Mouse (Mus musculus) cerebellum, adult (tissue): ENCODE results near the gene Pagr1a.

Source experiments
- ATAC-seq: cut with Nextera tagmentation; 2 replicates; pipeline ENCODE4 v1.9.2; 2017; ENCODE audit warnings: mild to moderate bottlenecking, moderate library complexity, mixed read lengths; ENCODE audit not compliant: insufficient number of reproducible peaks, low FRiP score, low TSS enrichment

Pagr1a gene

DNA sequence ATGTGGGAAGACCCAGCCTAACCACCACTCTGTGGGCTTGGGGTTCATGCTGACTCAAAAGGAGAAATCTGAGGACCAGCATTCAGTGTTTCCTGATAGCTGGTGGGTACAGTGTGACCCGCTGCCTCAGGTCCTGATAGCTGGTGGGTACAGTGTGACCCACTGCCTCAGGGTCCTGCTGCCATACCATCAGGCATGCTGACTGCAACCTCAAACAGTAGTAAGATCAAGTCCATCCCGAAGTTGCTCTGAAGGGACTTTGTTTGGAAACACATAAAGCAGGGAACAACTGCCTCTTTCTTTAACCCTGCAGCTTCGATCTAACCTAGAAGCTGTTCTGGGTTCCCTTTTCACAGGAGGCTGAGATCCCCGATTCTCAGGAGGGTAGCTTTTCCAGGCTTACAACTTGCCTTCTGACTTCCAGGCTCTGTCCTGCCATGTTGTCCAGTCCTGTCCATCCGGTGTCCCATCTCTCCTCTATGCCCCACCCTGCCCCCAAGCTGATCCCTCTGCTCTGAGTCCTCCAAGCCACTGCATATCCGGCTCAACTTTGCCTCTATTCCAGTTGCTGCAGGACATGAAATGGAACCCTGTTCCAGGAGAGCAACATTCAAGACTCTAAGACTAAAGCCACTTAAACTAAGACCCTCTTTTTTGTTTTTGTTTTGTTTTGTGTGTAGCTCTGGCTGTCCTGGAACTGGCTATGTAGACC is 9.7 kb downstream of the Pagr1a start:
- no peak for ATAC-seq

DNA sequence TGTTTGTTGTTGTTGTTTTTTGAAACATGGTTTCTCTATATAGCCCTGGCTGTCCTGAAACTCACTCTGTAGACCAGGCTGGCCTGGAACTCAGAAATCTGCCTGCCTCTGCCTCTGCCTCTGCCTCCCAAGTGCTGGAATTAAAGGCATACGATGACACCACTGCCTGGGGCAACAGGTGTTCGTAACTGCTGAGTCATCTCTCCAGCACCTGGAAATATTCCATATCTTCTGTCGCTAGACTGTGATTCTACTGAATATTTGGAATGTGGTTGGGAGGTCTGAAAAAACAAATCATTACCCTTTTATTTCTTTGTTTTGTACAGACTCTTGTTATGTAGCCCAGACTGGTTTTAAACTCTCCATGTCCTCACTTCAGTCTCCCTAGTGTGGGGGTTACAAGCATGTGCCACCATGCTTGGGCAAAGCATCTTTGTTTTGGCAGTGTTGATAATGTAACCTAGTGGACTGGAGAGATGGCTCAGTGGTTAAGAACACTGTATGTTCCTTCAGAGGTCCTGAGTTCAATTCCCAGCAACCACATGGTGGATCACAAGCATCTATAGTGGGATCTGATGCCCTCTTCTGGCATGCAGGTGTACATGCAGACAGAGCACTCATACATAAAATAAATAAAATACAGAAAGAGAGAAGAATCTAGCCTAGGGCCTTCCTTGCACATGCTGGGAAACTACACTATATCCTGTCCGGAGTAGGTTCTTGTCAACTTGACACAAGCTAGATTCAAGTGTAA is 12.9 kb downstream of the Pagr1a start:
- ATAC-seq, result no peak

DNA sequence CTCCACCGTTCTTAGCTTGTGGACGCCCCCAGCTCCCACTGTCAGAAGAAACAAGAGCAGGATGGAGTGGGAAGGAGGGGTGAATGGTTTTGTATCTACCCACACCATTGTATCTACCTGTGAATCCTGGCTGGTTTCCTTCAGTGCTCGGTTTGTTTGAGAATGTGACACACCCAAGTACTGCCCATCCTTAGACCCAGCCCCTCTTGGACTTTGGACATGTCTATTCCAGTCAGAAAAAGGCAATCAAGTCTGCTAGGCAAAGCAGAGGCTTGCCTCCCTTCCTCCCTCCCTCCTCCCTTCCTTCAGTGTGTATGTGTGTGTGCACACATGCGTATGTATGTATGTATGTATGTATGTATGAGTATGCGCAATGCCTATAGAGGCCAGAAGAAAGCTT is 13.5 kb downstream of the Pagr1a start:
- no peak for ATAC-seq

DNA sequence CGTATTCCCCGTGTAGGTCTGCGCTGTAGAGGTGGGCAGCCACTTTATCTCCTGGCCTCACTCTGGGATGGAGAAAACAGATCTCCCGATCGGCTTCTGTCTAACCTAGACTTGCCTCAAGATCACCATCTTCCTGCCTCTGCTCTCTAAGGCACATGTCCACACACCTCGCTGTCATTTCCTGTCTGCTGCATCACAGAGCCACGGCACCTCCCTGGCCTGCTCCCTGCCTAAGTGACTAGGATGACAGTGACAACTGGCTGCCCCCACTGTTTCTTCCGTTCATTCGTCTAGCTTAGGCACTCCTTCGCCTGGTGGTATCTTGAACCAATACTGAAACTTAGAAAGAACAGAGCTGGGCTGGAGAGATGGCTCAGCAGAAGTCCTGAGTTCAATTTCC is 17.6 kb downstream of the Pagr1a start:
- no peak for ATAC-seq

DNA sequence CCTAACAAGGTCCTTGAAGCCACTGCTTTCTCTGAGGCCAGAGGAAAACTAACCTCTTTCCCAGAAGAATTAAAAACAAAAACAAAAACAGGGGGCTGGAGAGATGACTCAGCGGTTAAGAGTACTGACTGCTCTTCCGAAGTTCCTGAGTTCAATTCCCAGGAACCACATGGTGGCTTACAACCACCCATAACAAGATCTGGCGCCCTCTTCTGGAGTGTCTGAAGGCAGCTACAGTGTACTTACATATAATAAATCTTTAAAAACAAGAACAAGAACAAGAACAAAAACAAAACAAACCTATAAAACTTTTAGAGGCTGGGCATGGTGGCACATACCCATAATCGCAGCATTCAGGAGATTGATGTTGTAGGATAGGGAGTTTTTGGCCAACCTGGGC is 20.7 kb downstream of the Pagr1a start:
- ATAC-seq, result no peak

DNA sequence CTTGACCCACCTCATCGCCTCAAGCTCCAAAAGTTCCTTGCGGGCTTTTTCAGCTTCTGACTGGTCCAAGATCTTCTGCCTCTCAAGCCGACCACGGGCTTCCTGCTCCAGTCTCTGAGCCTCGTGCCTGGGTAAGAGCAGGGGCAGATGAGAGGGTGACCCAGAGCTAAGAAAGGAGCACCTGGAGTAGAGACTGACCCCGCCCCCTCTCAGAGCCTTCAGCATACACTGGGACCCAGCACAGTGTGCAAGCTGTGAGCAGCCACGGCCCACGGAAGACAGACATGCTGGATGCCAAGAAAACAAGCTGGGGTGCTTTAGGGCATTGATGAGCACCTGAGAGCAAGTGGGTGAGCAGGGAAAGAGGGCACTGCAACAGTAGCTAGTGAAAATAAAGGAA is 28.3 kb downstream of the Pagr1a start:
- no peak for ATAC-seq

DNA sequence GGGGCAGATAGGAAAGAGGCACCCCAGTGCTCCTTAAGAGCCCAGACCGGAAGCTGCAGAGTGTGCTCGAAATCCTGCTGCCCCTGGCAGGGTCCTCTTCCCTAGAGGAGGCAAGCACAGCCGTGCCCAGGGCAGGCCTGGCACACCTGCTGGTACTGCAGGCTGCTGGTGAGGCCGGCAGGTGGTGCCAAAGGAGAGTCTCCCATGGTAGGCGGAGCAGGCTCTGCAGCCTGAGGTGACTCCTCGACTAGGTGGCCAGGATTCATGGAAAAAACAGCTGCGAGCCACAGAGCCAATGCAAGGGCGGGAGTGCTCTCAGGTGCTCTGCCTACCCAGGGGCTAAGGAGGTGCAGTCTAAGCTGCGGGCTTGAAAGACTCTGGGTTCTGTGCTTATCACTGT is 30.8 kb downstream of the Pagr1a start:
- ATAC-seq, result peak; percentile 81

DNA sequence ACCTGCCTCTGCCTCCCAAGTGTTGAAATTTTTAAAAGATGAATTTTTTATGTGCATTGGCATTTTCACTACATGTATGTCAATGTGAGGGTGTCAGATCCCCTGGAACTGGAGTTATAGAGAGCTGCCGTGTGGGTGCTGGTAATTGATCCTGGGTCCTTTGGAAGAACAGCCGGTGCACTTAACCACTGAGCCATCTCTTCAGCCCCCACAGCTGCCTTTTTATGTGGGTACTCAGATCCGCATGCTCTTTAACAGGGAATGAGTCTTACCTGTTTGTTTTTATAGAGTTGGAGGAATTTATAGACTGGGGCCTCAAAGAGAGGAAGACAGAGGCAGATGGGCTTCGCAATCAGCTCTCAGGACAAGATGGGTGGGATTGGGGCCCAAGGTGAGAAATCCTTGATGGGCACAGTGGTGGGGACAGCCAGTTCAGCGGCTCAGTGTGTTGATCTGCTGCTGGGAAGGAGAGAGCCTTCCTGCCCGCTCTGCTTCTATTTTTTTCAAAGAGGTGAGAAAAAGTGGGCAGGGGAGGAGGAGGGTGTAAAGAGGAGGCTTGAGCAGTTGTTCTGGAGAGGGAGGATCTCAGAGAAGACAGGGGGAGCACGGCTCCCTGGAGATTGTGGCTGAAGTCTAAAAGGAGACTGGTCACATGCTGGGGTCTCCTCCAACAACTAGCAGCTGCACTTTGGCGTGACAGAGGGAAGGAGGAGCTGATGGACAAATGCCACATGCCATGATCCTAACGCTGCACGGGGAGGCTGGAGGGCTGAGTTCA is 32.3 kb downstream of the Pagr1a start:
- no peak for ATAC-seq

DNA sequence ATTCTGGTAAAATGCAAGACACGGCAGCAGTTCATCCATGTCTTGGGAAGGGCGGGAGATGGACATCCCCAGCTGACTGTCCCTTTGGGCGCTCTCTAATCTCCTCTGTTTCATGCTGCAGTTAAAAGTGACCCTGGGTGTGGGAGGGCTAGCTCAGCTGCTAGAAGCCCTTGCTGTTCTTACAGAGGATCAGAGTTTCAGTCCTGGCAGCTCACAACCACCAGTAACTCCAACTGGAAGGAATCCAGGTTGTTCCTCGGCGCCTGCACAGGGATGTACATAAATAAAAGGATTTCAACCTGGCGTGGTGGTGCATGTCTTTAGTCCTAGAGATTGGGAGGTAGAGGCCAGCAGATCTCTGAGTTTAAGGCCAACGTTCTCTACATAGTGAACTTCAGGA is 34.0 kb downstream of the Pagr1a start:
- no peak for ATAC-seq

DNA sequence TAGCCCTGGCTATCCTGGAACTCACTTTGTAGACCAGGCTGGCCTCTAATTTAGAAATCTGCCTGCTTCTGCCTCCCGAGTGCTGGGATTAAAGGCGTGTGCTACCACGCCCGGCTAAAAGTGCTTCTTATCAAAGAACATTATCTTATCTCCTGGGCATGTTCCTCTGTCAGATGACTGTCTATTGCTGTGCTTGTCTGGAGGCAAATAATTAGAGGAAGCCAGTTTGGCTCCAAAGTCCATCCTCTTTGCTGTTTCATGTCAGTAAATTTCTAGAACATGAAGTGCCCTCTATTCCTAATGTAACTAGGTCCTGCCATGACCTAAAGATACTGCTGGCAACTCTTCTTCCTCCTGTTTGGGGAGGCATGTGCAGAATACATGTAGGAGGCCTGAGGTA is 35.1 kb downstream of the Pagr1a start:
- ATAC-seq, result no peak

DNA sequence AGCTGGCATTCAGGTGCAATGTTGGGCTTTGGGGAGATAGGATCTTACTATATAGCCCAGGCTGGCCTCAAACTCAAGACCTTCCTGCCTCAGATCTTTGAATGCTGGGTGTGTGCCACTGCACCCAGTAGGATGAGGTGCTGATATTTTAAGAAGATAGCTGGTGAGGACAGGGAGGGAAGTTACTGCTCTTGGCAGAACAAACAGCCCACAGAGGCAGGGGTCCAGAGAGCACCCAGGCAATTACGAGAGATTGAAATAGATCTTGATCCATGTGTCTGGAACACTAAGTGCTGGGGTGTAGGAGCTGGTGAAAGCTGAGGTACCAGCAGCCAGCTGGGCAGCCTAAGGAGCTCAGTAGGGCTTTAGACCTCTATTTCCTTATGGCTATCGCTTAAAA is 35.6 kb downstream of the Pagr1a start:
- ATAC-seq, result no peak

DNA sequence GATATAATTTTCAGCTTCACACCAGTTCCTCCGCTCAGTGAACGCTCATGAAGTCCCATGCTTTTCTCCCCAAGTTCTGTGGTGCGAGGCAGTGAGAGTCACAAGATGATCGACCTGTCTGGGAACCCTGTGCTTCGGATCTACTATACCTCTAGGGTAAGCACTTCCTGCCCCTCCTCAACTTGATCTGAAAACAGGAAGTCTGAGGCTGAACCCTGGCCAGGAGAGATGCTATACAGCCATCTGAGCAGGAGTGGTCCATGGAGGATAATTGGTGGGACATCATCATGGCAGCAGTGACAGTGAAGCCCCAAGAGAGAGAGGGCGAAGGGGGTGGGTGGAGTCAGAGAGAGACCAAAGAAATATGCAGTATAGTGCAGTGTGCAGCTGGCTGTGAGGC is 38.3 kb downstream of the Pagr1a start:
- no peak for ATAC-seq

DNA sequence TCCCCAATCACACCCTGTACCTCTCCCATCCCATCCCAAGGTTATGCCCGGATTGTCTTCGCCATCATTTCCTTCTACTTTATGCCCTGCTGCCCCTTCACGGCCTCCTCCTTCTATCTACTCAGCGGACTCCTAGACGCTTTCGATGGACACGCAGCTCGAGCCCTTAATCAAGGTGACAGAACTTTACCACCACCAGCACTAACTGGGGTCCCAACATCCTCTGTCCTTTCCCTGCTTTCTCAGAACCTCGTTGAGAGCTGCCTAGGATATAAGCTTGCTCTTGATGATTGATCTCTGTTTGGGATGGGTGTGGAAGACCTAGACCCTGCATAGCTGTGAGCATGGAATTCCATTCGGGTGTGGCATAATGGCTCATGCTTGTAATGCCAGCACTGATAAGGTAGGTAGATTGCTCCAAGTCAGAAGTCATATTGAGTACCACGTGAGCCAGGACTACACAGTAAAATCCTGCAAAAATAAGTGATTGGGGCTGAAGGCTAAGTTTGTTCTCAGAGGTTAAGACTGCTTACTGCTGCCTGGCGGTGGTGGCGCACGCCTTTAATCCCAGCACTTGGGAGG is 40.2 kb downstream of the Pagr1a start:
- no peak for ATAC-seq

DNA sequence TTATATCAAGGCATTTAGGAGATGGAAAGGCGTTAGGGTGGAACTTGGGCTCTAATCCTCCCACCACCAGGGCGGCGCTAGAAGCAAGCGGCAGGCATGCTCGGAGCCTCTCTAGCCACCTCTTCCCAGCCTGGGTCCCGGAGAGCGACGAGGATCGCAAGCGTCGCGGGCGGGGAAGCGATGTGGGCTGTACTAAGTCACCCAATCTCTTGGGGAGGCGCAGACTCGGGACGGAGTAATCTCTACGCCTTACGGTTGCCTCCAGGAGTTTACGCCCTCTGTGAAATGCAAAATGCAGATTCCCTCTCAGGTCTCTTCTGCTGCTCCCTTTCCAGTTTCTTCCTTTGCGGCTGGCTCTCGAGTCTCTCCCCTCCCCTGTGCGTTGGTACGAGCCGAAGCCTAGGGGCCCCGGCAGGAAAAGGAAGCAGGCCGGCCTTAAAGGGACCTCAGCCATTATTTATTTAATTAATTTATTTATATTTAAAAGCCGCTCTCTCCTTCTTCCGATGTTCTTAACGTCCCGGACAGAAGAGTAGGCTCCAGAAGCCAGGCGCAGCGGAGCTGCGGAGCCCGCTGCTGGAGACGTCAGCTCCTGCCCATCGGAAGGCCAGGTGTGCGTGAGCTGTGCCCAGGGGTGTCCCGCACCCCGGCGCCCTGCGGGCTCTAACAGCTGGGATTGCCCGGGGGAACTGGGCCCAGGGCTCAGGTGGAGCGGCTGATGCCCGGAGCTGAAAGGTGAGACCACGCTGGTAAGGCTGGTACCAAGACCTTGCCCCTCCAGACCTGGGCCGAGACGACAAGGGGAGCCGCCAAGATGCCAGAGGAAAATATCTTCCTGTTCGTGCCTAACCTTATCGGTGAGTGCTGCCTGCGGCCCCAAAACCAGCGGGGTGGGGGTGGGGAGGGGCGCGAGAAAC is 40.9 kb downstream of the Pagr1a start, which contains the start of gene Cdiptos:
Gene Cdiptos (minus strand): TSS at position 149 of the 917 bp plus-strand sequence.
- peak; percentile 93 for ATAC-seq

DNA sequence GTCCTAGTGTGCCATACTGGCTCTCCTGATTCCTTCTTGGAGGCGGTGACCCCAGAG is 41.4 kb downstream of the Pagr1a start, which contains the start of gene Cdipt:
Gene Cdipt (plus strand): TSS at position 22 of the 57 bp plus-strand sequence.
- ATAC-seq, result no peak

DNA sequence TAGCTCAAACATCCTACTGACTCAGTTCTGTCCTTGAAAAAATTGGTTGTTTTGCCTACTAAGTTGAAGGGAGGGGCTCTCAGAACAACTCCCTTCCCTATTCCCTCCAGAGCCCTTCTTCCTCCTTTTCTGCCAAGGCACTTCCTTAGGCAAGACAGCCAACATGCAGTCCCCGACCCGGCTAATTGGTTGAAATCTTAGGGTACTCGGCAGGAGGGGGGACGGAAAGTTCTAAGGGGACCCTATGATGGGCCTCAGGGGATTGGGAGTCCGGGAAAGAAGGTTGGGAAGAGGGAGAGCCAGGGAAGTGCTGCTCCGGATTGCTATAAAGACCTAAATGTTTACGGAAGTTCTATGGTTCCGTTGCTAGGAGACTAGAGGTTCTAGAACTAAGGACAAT is 41.7 kb downstream of the Pagr1a start:
- ATAC-seq, result no peak

DNA sequence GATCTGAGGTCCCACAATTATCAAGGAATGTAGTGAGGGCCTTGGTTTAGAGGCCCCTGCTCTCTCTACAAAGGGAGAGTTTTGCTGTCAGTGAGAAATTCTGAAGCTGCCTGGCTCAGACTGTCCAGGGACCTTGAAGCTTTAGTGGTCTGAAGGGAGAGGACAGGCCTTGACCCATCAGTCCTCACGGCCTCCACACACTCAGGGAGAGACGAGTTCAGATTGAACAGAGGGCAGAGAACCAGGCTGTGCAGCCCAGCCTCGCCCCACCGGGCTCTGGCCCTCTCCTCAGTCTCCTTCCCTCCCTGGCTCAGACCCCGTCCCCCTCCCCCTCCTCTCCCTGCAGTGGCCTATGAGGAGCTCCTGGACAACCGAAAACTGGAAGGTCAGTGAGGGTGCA is 49.8 kb downstream of the Pagr1a start:
- ATAC-seq, result no peak

DNA sequence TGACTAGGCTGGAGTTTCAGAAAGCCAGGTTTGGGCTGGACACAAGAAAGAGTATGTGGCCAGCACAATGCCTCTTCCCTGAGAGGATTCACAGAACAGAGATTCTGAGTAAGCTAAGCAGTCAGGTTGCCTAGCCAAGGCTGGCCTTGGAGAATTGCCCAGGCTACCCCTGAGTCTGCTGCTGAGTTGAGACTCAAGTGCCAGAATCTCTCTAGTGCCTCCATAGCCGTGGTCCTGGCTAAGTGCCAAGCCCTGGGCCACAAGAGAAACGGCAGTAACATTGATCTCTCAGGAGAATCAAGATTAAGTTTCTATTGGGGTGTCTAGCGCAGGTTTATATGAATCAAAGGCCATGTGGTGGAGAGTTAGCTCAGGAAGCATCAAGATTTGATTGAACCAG is 51.6 kb downstream of the Pagr1a start:
- no peak for ATAC-seq
